Mouse (Mus musculus) thymus, adult 2 months (tissue): ENCODE measurements around the gene Atp2c1.

ENCODE experiments used
- CTCF ChIP-seq: fragments of 200-500 bp; IDR thresholded peaks from 2 replicates; pipeline ENCODE4 v1.5.1; 2012; ENCODE audit warnings: mild to moderate bottlenecking, control low read depth, low read length, moderate library complexity, borderline replicate concordance; ENCODE audit not compliant: control insufficient read depth, poor library complexity, insufficient read depth; ENCODE audit errors: extremely low read depth
- POLR2A ChIP-seq: fragments of 200-500 bp; IDR thresholded peaks from 2 replicates; pipeline ENCODE4 v1.6.1; 2012; ENCODE audit warnings: mild to moderate bottlenecking, low read length, control low read depth, moderate library complexity; ENCODE audit not compliant: control insufficient read depth, poor library complexity, insufficient read depth; ENCODE audit errors: extremely low read depth

GRCm38 (mm10) chr9:105557452-105557851, 30.3 kb upstream of the Atp2c1 start:
- TF ChIP-seq POLR2A = no peak
- no peak for TF ChIP-seq CTCF
